Mouse (Mus musculus) kidney, postnatal 0 days (tissue): ENCODE measurements at regions not wholly inside any gene's neighbourhood (a gene's known extent, or its start where the extent isn't known, plus 50 kb on each side); places are given as distances from the start of the nearest gene placed in this dataset.

Source experiments
- ATAC-seq: fragments of 200-750 bp; cut with Nextera tagmentation; replicated peaks from 2 replicates; pipeline ENCODE4 v1.8.0; 2017; ENCODE audit warnings: low read depth, moderate number of reproducible peaks, moderate TSS enrichment, moderate library complexity; ENCODE audit not compliant: low FRiP score
- DNase-seq: peaks from one replicate; pipeline ENCODE4 v3.0.0-alpha.2; 2016; ENCODE audit warnings: low spot score
- H3K27ac ChIP-seq: fragments of 300-500 bp; sonication (generic); 2 replicates; pipeline ENCODE4 v1.5.1; 2014; ENCODE audit warnings: mild to moderate bottlenecking
- H3K27me3 ChIP-seq: fragments of 300-500 bp; sonication (generic); 2 replicates; pipeline ENCODE4 v1.6.1; 2014; ENCODE audit warnings: low read length, mixed read lengths; ENCODE audit not compliant: insufficient read depth
- H3K36me3 ChIP-seq: fragments of 300-500 bp; sonication (generic); 2 replicates; pipeline ENCODE4 v1.6.1; 2014; ENCODE audit warnings: low read length, mixed read lengths; ENCODE audit not compliant: insufficient read depth
- H3K4me1 ChIP-seq: fragments of 300-500 bp; sonication (generic); replicated peaks from 2 replicates; pipeline ENCODE4 v1.6.1; 2014; ENCODE audit warnings: antibody characterized with exemption, low read length, mixed read lengths; ENCODE audit not compliant: insufficient read depth
- H3K4me2 ChIP-seq: fragments of 300-500 bp; sonication (generic); 2 replicates; pipeline ENCODE4 v1.6.1; 2014; ENCODE audit warnings: mild to moderate bottlenecking, low read length, moderate library complexity, mixed read lengths
- H3K4me3 ChIP-seq: fragments of 300-500 bp; sonication (generic); replicated peaks from 2 replicates; pipeline ENCODE4 v1.5.1; 2014; ENCODE audit warnings: low read depth, low read length
- H3K9ac ChIP-seq: fragments of 300-500 bp; sonication (generic); 2 replicates; pipeline ENCODE4 v1.6.1; 2014; ENCODE audit warnings: low read depth, low read length
- H3K9me3 ChIP-seq: fragments of 300-500 bp; sonication (generic); replicated peaks from 2 replicates; pipeline ENCODE4 v1.6.1; 2016; ENCODE audit warnings: low read length, inconsistent platforms, mixed read lengths
- CTCF ChIP-seq: IDR thresholded peaks from 2 replicates; pipeline ENCODE4 v1.5.1; 2016; ENCODE audit warnings: antibody characterized with exemption, low read depth, mild to moderate bottlenecking, moderate library complexity
- WGBS: fragments of 180-500 bp; shearing (Covaris S2); extraction: QIAGEN DNeasy Blood & Tissue Kit; methylation state at CpG from one replicate; pipeline ENCODE4 v1.1.7; 2014; 5-methylcytosine and 5-hydroxymethylcytosine counted together

DNA sequence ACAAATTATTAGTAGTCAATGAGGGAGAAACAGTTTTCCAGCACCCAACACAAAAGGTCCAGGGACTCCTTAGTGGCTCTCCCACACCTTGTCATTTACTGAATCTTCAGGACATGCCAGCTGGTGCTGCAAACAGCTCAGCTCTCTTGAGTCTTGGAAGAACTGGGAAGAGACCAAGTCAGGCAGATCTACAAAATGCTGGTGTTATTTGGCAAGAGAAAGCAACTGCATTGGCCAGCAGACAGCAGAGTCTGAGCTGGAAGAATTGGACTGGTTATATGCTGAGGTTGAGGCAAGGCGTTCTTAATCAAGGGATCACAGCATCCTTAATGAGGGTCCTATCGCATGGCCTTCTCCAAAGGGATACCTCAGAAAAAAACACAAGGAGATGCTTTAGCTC is 124.2 kb upstream of the Lef1 start:
- Histone ChIP-seq H3K4me1 (no peaks in the 10 kb centered on the region), H3K27ac (no peak overlapping the region), H3K4me3 (no peak overlapping the region), H3K9me3 (no peaks in the 10 kb centered on the region), H3K4me2 (no peak overlapping the region), H3K36me3 (no peaks in the 10 kb centered on the region), H3K27me3 (no peaks in the 10 kb centered on the region), H3K9ac (no peak overlapping the region)
- no peak for TF ChIP-seq CTCF
- no peak for DNase-seq
- WGBS = 87% methylated on average over 2 of the region's 2 CpGs
- ATAC-seq = no peak

DNA sequence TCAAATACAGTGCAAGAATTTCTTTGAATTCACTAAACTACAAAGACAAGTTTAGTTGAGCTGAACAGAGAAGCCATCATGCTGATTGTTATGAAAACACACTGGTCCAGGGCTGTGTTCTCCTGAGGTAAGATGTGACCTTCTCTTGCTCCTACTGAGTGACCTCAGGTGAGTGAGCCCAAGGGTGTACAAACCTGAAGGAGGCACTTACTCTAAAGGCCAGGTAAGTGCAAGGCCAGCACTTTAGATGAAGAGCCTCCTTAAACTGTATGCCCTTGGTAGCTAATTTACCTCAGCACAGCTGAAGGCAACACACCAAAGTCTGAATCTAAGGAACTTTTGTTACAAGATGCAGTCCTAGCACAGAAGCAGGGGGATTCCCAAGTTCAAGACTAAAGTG is 128.7 kb upstream of the Lef1 start:
- H3K9ac ChIP-seq = no peak overlapping the region
- H3K27ac ChIP-seq = no peak overlapping the region
- no peaks in the 10 kb centered on the region for H3K36me3 ChIP-seq
- no peak overlapping the region for H3K4me2 ChIP-seq
- H3K4me3 ChIP-seq = no peak overlapping the region
- no peak for TF ChIP-seq CTCF
- no peaks in the 10 kb centered on the region for H3K4me1 ChIP-seq
- ATAC-seq = no peak
- H3K9me3 ChIP-seq = no peaks in the 10 kb centered on the region
- DNase-seq = no peak
- H3K27me3 ChIP-seq = no peaks in the 10 kb centered on the region

DNA sequence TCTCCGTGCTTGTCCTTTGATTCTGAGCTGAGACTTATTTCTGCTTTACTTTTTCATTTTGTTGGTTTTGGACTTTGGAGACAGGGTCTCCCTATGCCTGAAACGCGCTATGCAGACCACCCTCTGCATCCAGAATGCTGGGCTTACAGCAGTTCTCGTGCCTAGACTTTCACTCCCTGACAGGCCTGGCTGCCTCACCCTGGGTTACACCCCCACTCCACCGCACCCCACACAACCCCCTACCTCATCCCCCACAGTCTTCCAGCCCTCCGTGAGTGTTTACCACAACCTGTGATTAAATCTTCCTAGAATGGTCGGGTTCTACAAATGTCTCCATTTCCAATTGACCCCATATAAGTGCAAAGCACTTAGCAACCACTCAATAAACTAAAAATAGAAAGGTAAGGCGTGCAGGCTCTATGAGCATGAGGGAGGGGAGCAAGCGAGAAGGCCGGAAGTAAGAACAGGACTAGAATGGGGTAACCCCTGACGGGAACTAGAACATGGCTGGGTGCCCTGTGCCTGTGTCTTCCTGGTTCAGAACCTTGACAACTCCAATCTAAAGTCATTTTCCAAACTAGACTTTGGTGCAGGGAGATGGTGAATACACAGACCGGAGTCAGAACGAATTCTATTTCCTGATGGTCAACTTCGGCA is 131.2 kb upstream of the Lef1 start:
- Histone ChIP-seq H3K4me1 (peaks cover 6% of the 10 kb centered on the region), H3K9me3 (no peaks in the 10 kb centered on the region), H3K27me3 (no peaks in the 10 kb centered on the region), H3K4me2 (no peak overlapping the region), H3K36me3 (no peaks in the 10 kb centered on the region), H3K27ac (no peak overlapping the region), H3K4me3 (no peak overlapping the region), H3K9ac (no peak overlapping the region)
- DNase-seq (no peak), ATAC-seq (no peak)
- WGBS = 58% methylated on average over 14 of the region's 14 CpGs
- no peak for TF ChIP-seq CTCF

DNA sequence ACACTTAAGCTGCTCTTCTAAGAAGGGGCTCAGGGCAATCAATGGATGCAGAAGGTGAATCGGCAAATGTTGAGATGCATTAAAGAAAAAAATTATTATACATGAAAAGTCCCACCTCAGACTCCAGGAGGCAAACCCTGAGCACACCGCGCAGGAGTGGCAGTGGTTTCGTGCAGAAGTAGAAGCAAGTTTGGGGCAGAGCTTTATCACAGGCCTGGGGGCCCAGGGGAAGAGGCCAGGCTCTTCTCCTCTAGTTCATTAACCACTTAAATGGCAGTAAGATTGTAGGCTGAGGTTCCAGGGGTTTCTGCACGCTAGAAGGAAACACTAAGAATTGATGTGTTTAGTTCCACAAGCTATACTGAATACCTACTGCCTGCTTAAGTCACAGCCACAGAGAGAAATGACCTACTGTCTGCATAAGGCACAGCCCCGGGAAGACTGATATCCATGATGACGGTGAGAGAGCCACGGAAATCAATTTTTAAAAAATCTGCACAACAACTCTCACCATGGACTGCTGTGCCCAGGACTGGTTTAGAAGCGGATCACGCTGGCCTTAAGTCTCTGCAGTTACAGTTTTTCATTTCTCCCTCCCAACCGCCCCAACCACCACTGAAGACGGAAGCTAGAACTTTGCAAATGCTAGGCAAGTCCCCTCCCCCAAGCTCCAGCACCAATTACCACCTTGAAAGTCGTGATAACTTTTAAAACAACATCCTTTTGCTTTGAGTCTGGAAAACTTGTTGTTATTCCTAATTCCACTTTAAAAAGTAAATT is 132.2 kb upstream of the Lef1 start:
- Histone ChIP-seq H3K4me2 (no peak overlapping the region), H3K27ac (no peak overlapping the region), H3K9me3 (no peaks in the 10 kb centered on the region), H3K9ac (no peak overlapping the region), H3K4me3 (no peak overlapping the region), H3K36me3 (no peaks in the 10 kb centered on the region), H3K27me3 (no peaks in the 10 kb centered on the region), H3K4me1 (peaks cover 6% of the 10 kb centered on the region)
- ATAC-seq (no peak), DNase-seq (no peak)
- no peak for TF ChIP-seq CTCF
- WGBS = 61% methylated on average over 13 of the region's 13 CpGs

DNA sequence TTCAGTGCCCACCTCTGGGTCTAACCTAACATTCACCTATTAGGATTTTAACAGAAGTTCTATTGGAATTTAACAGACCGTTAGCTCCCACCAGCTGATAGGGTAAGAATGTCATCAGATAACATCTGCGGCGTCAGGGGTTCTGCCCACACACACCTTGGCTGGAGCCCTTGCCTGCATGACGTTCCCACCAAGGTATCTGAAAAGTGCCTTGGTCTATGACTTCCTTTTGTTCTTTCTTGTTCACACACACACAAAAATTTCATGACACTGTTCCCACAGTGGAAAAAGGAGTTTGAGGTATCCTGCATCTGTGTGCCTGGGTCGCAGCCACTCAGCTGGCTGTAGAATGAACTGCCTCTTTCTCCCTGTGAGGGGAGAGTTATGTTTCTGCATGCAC is 134.1 kb upstream of the Lef1 start:
- Histone ChIP-seq H3K4me2 (no peak overlapping the region), H3K36me3 (no peaks in the 10 kb centered on the region), H3K9me3 (no peaks in the 10 kb centered on the region), H3K27ac (no peak overlapping the region), H3K27me3 (no peaks in the 10 kb centered on the region), H3K9ac (no peak overlapping the region), H3K4me1 (peaks cover 6% of the 10 kb centered on the region), H3K4me3 (no peak overlapping the region)
- WGBS = 52% methylated on average over 5 of the region's 5 CpGs
- no peak for DNase-seq
- no peak for ATAC-seq
- TF ChIP-seq CTCF = no peak

DNA sequence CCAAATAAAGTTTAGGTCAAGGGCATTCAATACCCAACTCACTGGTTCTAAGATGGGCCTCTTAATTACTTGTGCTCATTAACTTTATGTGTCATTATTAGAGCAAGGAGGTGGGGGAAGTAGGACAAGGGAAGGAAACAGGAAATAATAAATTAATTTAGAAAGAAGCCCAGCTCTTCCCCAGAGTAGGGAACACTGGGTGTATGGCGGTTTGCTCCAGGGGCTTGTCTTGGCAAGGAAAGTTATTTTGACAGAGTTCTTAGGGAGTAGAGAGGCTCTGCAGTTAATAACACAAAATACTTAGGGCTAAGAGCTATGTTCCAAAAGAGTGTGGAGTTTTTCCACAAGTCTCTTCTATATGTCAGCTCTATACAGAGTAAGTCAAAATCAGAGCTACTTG is 135.0 kb upstream of the Lef1 start:
- DNase-seq = peak; percentile 76
- Histone ChIP-seq H3K27me3 (no peaks in the 10 kb centered on the region), H3K4me3 (no peak overlapping the region), H3K4me2 (no peak overlapping the region), H3K27ac (no peak overlapping the region), H3K9me3 (no peaks in the 10 kb centered on the region), H3K36me3 (no peaks in the 10 kb centered on the region), H3K9ac (no peak overlapping the region), H3K4me1 (peaks cover 6% of the 10 kb centered on the region)
- WGBS = 37% methylated on average over 1 of the region's 1 CpGs
- no peak for ATAC-seq
- no peak for TF ChIP-seq CTCF
